Mouse (Mus musculus) CH12.LX (cell line): ENCODE results near the gene H2-DMb2. TPM values are rescaled to one million over a fixed set of nuclear protein-coding genes. Genes with fewer than 3 reads are reported as not detected.
A peak's percentile ranks its signal among the peaks of the same experiment; 100 is the strongest.

Source experiments
- DNase-seq: peaks from one replicate; pipeline ENCODE4 v3.0.0-alpha.2; 2013; ENCODE audit errors: extremely low read depth
- H3K27ac ChIP-seq: 2 replicates; pipeline ENCODE4 v1.5.1; 2012; ENCODE audit warnings: low read depth, mild to moderate bottlenecking, control low read depth, moderate library complexity; ENCODE audit not compliant: insufficient read depth
- H3K27me3 ChIP-seq: replicated peaks from 2 replicates; pipeline ENCODE3; 2012; ENCODE audit warnings: inconsistent platforms
- H3K36me3 ChIP-seq, 2 experiments: replicated peaks in 1 of 2; 2 replicates each; pipeline versions ENCODE3 to v1.6.1; 2012; ENCODE audit warnings: inconsistent platforms in 1 of 2, low read length in 1 of 2, mild to moderate bottlenecking in 1 of 2, mixed read lengths in 1 of 2, moderate library complexity in 1 of 2; ENCODE audit not compliant: control insufficient read depth in 1 of 2, insufficient read depth in 1 of 2
- H3K4me1 ChIP-seq, 2 experiments: 2 replicates each; pipeline ENCODE4 v1.6.1; 2012; ENCODE audit warnings: inconsistent platforms in 1 of 2, moderate library complexity in 1 of 2; ENCODE audit not compliant: insufficient read depth in 2 of 2, control insufficient read depth in 1 of 2
- H3K4me2 ChIP-seq: 2 replicates; pipeline ENCODE4 v1.6.1; 2012; ENCODE audit warnings: low read depth, mild to moderate bottlenecking, control low read depth; ENCODE audit not compliant: poor library complexity, insufficient read depth, severe bottlenecking
- H3K4me3 ChIP-seq, 3 experiments: fragments of 150-350 bp in 1 of 3; sonication (generic) in 1 of 3; replicated peaks in 1 of 3; 2 replicates each; pipeline versions ENCODE3 to v1.5.1; 2011 to 2012; ENCODE audit warnings: low read depth in 2 of 3, low read length in 2 of 3, mild to moderate bottlenecking in 2 of 3, moderate library complexity in 2 of 3, control low read depth in 1 of 3, improper control_type of control experiment in 1 of 3, inconsistent platforms in 1 of 3, mixed read lengths in 1 of 3; ENCODE audit not compliant: poor library complexity in 1 of 3
- H3K79me2 ChIP-seq: replicated peaks from 2 replicates; pipeline ENCODE4 v1.6.1; 2012; ENCODE audit warnings: mild to moderate bottlenecking, moderate library complexity; ENCODE audit not compliant: control insufficient read depth, poor library complexity, insufficient read depth, severe bottlenecking; ENCODE audit errors: extremely low read depth
- H3K9ac ChIP-seq: 2 replicates; pipeline ENCODE4 v1.6.1; 2012; ENCODE audit warnings: low read depth, mild to moderate bottlenecking, control low read depth, moderate library complexity; ENCODE audit not compliant: insufficient read depth
- H3K9me3 ChIP-seq: replicated peaks from 2 replicates; pipeline ENCODE3; 2012; ENCODE audit warnings: low read length, inconsistent platforms, mixed read lengths
- BHLHE40 ChIP-seq: IDR thresholded peaks from 2 replicates; pipeline ENCODE4 v1.6.1; 2011; ENCODE audit warnings: mild to moderate bottlenecking, low read depth, low read length, improper control_type of control experiment
- CHD1 ChIP-seq: IDR thresholded peaks from 2 replicates; pipeline ENCODE4 v1.6.1; 2012; ENCODE audit warnings: low read depth, low read length, improper control_type of control experiment, inconsistent platforms
- CHD2 ChIP-seq: IDR thresholded peaks from 2 replicates; pipeline ENCODE4 v1.6.1; 2011; ENCODE audit warnings: low read length, improper control_type of control experiment
- CTCF ChIP-seq, 2 experiments: IDR thresholded peaks in 1 of 2; conservative IDR thresholded peaks in 1 of 2; 2 replicates each; pipeline ENCODE4 v1.5.1; 2011 to 2012; ENCODE audit warnings: low read depth in 2 of 2, low read length in 2 of 2, improper control_type of control experiment in 1 of 2, inconsistent platforms in 1 of 2, mild to moderate bottlenecking in 1 of 2, moderate library complexity in 1 of 2
- E2F4 ChIP-seq: IDR thresholded peaks from 2 replicates; pipeline ENCODE4 v1.6.1; 2011; ENCODE audit warnings: low read depth, low read length, improper control_type of control experiment; ENCODE audit not compliant: insufficient replicate concordance
- ELF1 ChIP-seq: IDR thresholded peaks from 2 replicates; pipeline ENCODE4 v1.6.1; 2014; ENCODE audit warnings: low read depth, mild to moderate bottlenecking, inconsistent platforms, low read length, improper control_type of control experiment
- EP300 ChIP-seq: IDR thresholded peaks from 2 replicates; pipeline ENCODE4 v1.6.1; 2011; ENCODE audit warnings: low read length, improper control_type of control experiment
- ETS1 ChIP-seq: conservative IDR thresholded peaks from 2 replicates; pipeline ENCODE4 v1.6.1; 2012; ENCODE audit warnings: low read depth, mild to moderate bottlenecking, inconsistent platforms, low read length, improper control_type of control experiment, moderate library complexity
- GABPA ChIP-seq: IDR thresholded peaks from 2 replicates; pipeline ENCODE4 v1.6.1; 2012; ENCODE audit warnings: low read depth, low read length, improper control_type of control experiment, inconsistent platforms; ENCODE audit not compliant: insufficient replicate concordance
- HCFC1 ChIP-seq: IDR thresholded peaks from 2 replicates; pipeline ENCODE4 v1.6.1; 2012; ENCODE audit warnings: low read depth, mild to moderate bottlenecking, inconsistent platforms, low read length, improper control_type of control experiment
- IRF4 ChIP-seq: IDR thresholded peaks from 2 replicates; pipeline ENCODE4 v1.6.1; 2014; ENCODE audit warnings: low read depth, mild to moderate bottlenecking, inconsistent platforms, low read length, improper control_type of control experiment
- JUN ChIP-seq: IDR thresholded peaks from 2 replicates; pipeline ENCODE4 v1.6.1; 2011; ENCODE audit warnings: low read depth, mild to moderate bottlenecking, low read length, improper control_type of control experiment, moderate library complexity; ENCODE audit not compliant: insufficient read depth
- JUND ChIP-seq: conservative IDR thresholded peaks from 2 replicates; pipeline ENCODE4 v1.6.1; 2011; ENCODE audit warnings: low read depth, low read length, improper control_type of control experiment
- KAT2A ChIP-seq: IDR thresholded peaks from 2 replicates; pipeline ENCODE4 v1.6.1; 2012; ENCODE audit warnings: low read length, improper control_type of control experiment, inconsistent platforms; ENCODE audit not compliant: insufficient replicate concordance
- MAFK ChIP-seq: IDR thresholded peaks from 2 replicates; pipeline ENCODE4 v1.6.1; 2011; ENCODE audit warnings: low read length, improper control_type of control experiment; ENCODE audit not compliant: insufficient replicate concordance
- MAX ChIP-seq: IDR thresholded peaks from 2 replicates; pipeline ENCODE4 v1.6.1; 2011; ENCODE audit warnings: low read length, improper control_type of control experiment
- MAZ ChIP-seq: IDR thresholded peaks from 2 replicates; pipeline ENCODE4 v1.6.1; 2012; ENCODE audit warnings: low read depth, mild to moderate bottlenecking, inconsistent platforms, low read length, improper control_type of control experiment, moderate library complexity
- MEF2A ChIP-seq: IDR thresholded peaks from 2 replicates; pipeline ENCODE4 v1.6.1; 2014; ENCODE audit warnings: low read depth, mild to moderate bottlenecking, inconsistent platforms, low read length, improper control_type of control experiment, borderline replicate concordance
- MXI1 ChIP-seq: IDR thresholded peaks from 2 replicates; pipeline ENCODE4 v1.6.1; 2011; ENCODE audit warnings: mild to moderate bottlenecking, low read depth, low read length, improper control_type of control experiment
- MYC ChIP-seq: IDR thresholded peaks from 2 replicates; pipeline ENCODE4 v1.6.1; 2011; ENCODE audit warnings: low read depth, mild to moderate bottlenecking, improper control_type of control experiment, low read length
- NELFE ChIP-seq: IDR thresholded peaks from 2 replicates; pipeline ENCODE4 v1.6.1; 2011; ENCODE audit warnings: low read depth, low read length, improper control_type of control experiment
- NRF1 ChIP-seq: IDR thresholded peaks from 2 replicates; pipeline ENCODE4 v1.6.1; 2014; ENCODE audit warnings: low read depth, mild to moderate bottlenecking, inconsistent platforms, low read length, improper control_type of control experiment, moderate library complexity
- PAX5 ChIP-seq: IDR thresholded peaks from 2 replicates; pipeline ENCODE4 v1.6.1; 2012; ENCODE audit warnings: low read length, inconsistent platforms, mixed read lengths
- POLR2A ChIP-seq: IDR thresholded peaks from 2 replicates; pipeline ENCODE4 v1.6.1; 2011; ENCODE audit warnings: low read depth, mild to moderate bottlenecking, improper control_type of control experiment, low read length
- POLR2AphosphoS2 ChIP-seq: IDR thresholded peaks from 2 replicates; pipeline ENCODE4 v1.6.1; 2011; ENCODE audit warnings: low read depth, low read length, improper control_type of control experiment
- RAD21 ChIP-seq: IDR thresholded peaks from 2 replicates; pipeline ENCODE4 v1.6.1; 2011; ENCODE audit warnings: low read depth, mild to moderate bottlenecking, low read length, improper control_type of control experiment, moderate library complexity
- RCOR1 ChIP-seq: conservative IDR thresholded peaks from 2 replicates; pipeline ENCODE4 v1.6.1; 2012; ENCODE audit warnings: low read depth, mild to moderate bottlenecking, inconsistent platforms, low read length, improper control_type of control experiment
- SIN3A ChIP-seq: IDR thresholded peaks from 2 replicates; pipeline ENCODE4 v1.6.1; 2012; ENCODE audit warnings: low read length, improper control_type of control experiment, inconsistent platforms
- SMC3 ChIP-seq: IDR thresholded peaks from 2 replicates; pipeline ENCODE4 v1.6.1; 2011; ENCODE audit warnings: low read depth, low read length, improper control_type of control experiment
- TBP ChIP-seq: conservative IDR thresholded peaks from 2 replicates; pipeline ENCODE4 v1.6.1; 2011; ENCODE audit warnings: low read depth, low read length, improper control_type of control experiment
- TCF12 ChIP-seq: IDR thresholded peaks from 2 replicates; pipeline ENCODE4 v1.6.1; 2014; ENCODE audit warnings: low read depth, mild to moderate bottlenecking, inconsistent platforms, low read length, improper control_type of control experiment
- UBTF ChIP-seq: IDR thresholded peaks from 2 replicates; pipeline ENCODE4 v1.6.1; 2012; ENCODE audit warnings: low read depth, mild to moderate bottlenecking, inconsistent platforms, low read length, improper control_type of control experiment, moderate library complexity
- USF1 ChIP-seq: IDR thresholded peaks from 2 replicates; pipeline ENCODE4 v1.6.1; 2014; ENCODE audit warnings: low read depth, mild to moderate bottlenecking, inconsistent platforms, low read length, improper control_type of control experiment
- USF2 ChIP-seq: conservative IDR thresholded peaks from 2 replicates; pipeline ENCODE4 v1.6.1; 2011; ENCODE audit warnings: low read depth, low read length, improper control_type of control experiment
- ZC3H11A ChIP-seq: IDR thresholded peaks from 2 replicates; pipeline ENCODE4 v1.6.1; 2012; ENCODE audit warnings: low read depth, mild to moderate bottlenecking, inconsistent platforms, low read length, improper control_type of control experiment
- ZKSCAN1 ChIP-seq: IDR thresholded peaks from 2 replicates; pipeline ENCODE4 v1.6.1; 2012; ENCODE audit warnings: low read depth, inconsistent platforms, low read length, improper control_type of control experiment, borderline replicate concordance
- ZMIZ1 ChIP-seq: IDR thresholded peaks from 2 replicates; pipeline ENCODE4 v1.6.1; 2012; ENCODE audit warnings: low read depth, mild to moderate bottlenecking, inconsistent platforms, low read length, improper control_type of control experiment
- ZNF384 ChIP-seq: IDR thresholded peaks from 2 replicates; pipeline ENCODE4 v1.6.1; 2012; ENCODE audit warnings: low read depth, low read length, improper control_type of control experiment, inconsistent platforms
- dilution Hi-C: fragments of 300-500 bp; cut with MboI; formaldehyde crosslinking; loops from 2 replicates; pipeline ENCODE4 v1.14.3; 2020; ENCODE audit warnings: low sequenced_read_pairs; ENCODE audit not compliant: extremely low pct_unique_long_range_greater_than_20kb, extremely low pct_ligation_motif_present
- in situ Hi-C: fragments of 300-500 bp; cut with MboI; formaldehyde crosslinking; loops from 3 replicates; pipeline ENCODE4 v1.14.3; 2019; ENCODE audit warnings: low sequenced_read_pairs, low pct_ligation_motif_present, low pct_unique_long_range_greater_than_20kb, mixed read lengths
- polyA plus RNA-seq: library from polyadenylated mRNA; unstranded; fragments of >175 nt; gene quantifications from 2 replicates; pipeline ENCODE4 v1.2.1, GENCODE M21; 2012; ENCODE audit warnings: low read depth; ENCODE audit not compliant: insufficient read length
- total RNA-seq, 2 experiments: library from RNA; depleted of rRNA; stranded (reverse); fragments of 300-350 nt in 1 of 2; fragments of >200 nt in 1 of 2; gene quantifications; 2 replicates each; pipeline ENCODE4 v1.2.3; 2012 to 2014

H2-DMb2 gene
- total and polyA plus RNA-seq, 3 experiments: 107 to 199 (median 175) TPM

- Histone ChIP-seq H3K27ac (peak overlapping the region; percentile 98), H3K27me3 (no peaks in the 10 kb centered on the region), H3K4me1 (peaks cover 8 to 28% of the 10 kb centered on the region in 2 experiments), H3K4me3 (peak overlapping the region; percentile 88 to 100 (median 93)), H3K9ac (peak overlapping the region; percentile 99), H3K36me3 (peaks cover 34 to 43% of the 10 kb centered on the region in 2 experiments), H3K9me3 (no peaks in the 10 kb centered on the region), H3K4me2 (peak overlapping the region; percentile 24), H3K79me2 (peaks cover 49% of the 10 kb centered on the region)
- in situ Hi-C loops (no loop called here), dilution Hi-C loops (no loop called here)
- no peak for TF ChIP-seq JUN
- TF ChIP-seq HCFC1: peak; percentile 47; the same call in 1 of the 2 replicates
- peak; percentile 76 for TF ChIP-seq POLR2A
- TF ChIP-seq POLR2AphosphoS2: peak; percentile 78
- peak; percentile 43; the same call in 1 of the 2 replicates for TF ChIP-seq MAX
- no peak for TF ChIP-seq RAD21
- TF ChIP-seq ZNF384: no peak
- TF ChIP-seq GABPA: no peak
- peak; percentile 67; the same call in 1 of the 2 replicates for TF ChIP-seq IRF4
- TF ChIP-seq UBTF: no peak
- peak; percentile 72; the same call in 1 of the 2 replicates for TF ChIP-seq TBP
- peak; percentile 44; the same call in 1 of the 2 replicates for TF ChIP-seq SIN3A
- no peak for TF ChIP-seq E2F4
- peak; percentile 41 for TF ChIP-seq ZMIZ1
- peak; percentile 95 for TF ChIP-seq CHD2
- no peak; the same call in 1 of the 2 replicates for TF ChIP-seq RCOR1
- TF ChIP-seq NELFE: peak; percentile 78
- TF ChIP-seq NRF1: peak; percentile 54
- peak; percentile 81 for TF ChIP-seq MEF2A
- TF ChIP-seq USF2: no peak
- TF ChIP-seq EP300: no peak
- no peak for TF ChIP-seq ZKSCAN1
- TF ChIP-seq MYC: no peak
- TF ChIP-seq CTCF (conservative IDR thresholded peaks at IDR 0.05 in 1 of 2, IDR thresholded peaks at IDR 0.05 in 1 of 2; ENCODE audit: low read depth in 2 of 2, low read length in 2 of 2): no peak
- TF ChIP-seq ZC3H11A: no peak
- peak; percentile 96 for TF ChIP-seq MAZ
- no peak for TF ChIP-seq KAT2A
- TF ChIP-seq TCF12: peak; percentile 83
- TF ChIP-seq BHLHE40: peak; percentile 35; the same call in 1 of the 2 replicates
- 0 out of 2 replicates have a peak, but pooled peaks have one; percentile 9 for TF ChIP-seq MAFK
- TF ChIP-seq SMC3: no peak
- TF ChIP-seq CHD1: peak; percentile 91; the same call in 1 of the 2 replicates
- TF ChIP-seq ETS1: peak; percentile 57
- no peak for TF ChIP-seq PAX5
- TF ChIP-seq JUND: no peak
- peak; percentile 84 for TF ChIP-seq MXI1
- TF ChIP-seq USF1: no peak
- TF ChIP-seq ELF1: no peak
- DNase-seq: peak; percentile 89
Observed at GRCm38 (mm10) chr17:34120180-34120723, 22.9 kb upstream of the H2-DMb2 start.
